Mouse (Mus musculus) CD8-positive naive resting alpha-beta T cell, adult 2 months (primary cell): Measurements from ENCODE around the gene Eif3j1.
"Not testable (repeated sequence)": the region's sequence is repeated elsewhere in the genome, so short reads cannot be mapped to it uniquely, and the experiment has no call there.

Experiments used
- DNase-seq, 2 experiments: peaks; one replicate each; pipeline ENCODE4 v3.0.0; 2022; ENCODE audit warnings: low read depth in 2 of 2, low spot score in 2 of 2

The Eif3j1 gene

GRCm38 (mm10) chr2:122027862-122028755, at the start of gene Eif3j1:
Eif3j1 (plus strand) TSS chr2:122028546.
- DNase-seq: peak; percentile 80 to 81

GRCm38 (mm10) chr2:121995738-121996137, 32.6 kb upstream of the Eif3j1 start:
- no peak for DNase-seq

DNA sequence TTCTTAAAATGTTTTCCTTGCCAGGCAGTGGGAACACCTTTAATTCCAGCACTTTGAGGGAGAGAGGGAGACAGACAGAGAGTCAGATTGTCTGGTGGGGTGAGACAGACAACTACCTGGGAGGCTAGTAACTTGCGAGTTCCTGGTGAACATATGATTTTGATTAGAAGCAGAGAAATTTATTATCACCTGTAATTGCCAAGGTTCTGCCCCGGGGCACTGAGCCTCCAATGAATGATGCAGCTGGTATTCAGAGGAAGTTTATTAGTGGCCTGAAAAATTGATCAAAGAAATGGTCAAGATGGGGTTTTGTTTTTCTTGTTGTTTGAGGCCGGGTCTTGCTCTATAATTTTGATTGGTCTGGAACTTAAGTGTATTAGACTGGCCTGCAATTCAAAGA, 19.5 kb upstream of the Eif3j1 start:
- DNase-seq: no peak

- DNase-seq: no peak
Observed at GRCm38 (mm10) chr2:122011441-122011840, 16.9 kb upstream of the Eif3j1 start.

DNA sequence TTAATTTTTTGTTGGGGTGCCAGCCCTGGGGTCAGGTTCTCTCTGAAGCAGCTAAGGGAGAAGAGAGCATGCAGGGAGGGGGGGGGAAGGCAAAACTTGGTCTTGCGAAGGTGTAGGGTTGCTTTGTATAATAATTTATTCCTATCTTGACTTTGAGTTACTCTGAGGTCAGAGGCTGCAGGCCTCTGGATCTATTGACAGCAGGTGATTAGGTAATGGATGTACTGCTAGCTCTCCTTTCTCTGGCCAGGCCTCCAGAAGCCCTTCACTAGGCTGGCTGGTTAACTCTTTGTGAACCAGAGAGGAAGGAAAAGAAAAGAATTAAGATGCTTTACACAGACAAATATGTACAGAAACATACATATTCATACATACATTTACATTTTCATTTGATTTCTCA, 9.6 kb upstream of the Eif3j1 start:
- no peak for DNase-seq

DNA sequence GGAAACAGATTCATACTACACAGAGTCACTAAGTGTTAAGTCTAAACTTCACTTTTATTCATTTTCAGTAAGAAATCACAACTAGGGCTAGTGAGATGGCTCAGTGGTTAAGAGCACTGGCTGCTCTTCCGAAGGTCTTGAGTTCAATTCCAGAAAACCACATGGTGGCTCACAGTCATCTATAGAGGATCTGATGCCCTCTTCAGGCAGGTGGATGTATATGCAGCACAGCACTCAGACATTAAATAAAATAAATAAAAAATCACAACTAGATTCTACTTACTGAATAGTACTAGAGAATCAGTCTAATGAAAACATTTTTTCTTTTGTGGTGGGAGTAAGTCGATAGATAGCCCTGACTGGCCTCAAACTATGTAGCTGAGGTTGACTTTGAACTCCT, 6.1 kb upstream of the Eif3j1 start:
- DNase-seq: peak in 1 of 2 experiments; percentile 12

DNA sequence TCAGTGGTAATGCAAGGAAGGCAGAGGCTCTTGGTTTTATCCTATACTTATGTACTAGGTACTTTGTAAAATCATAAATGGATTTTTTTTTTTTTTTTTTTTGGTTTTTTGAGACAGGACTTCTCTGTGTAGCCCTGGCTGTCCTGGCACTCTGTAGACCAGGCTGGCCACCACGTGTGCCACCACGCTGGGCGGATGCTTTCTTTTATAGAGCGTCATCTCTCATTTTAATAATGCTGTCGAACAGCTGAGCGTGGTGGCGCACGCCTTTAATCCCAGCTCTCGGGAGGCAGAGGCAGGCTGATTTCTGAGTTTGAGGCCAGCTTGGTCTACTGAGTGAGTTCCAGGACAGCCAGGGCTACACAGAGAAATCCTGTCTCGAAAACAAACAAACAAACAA, 1.3 kb upstream of the Eif3j1 start:
- not testable (repeated sequence) for DNase-seq

- peak in 1 of 2 experiments; percentile 5 for DNase-seq
Observed at GRCm38 (mm10) chr2:122028756-122029700, 682 bp downstream of the Eif3j1 start.

DNA sequence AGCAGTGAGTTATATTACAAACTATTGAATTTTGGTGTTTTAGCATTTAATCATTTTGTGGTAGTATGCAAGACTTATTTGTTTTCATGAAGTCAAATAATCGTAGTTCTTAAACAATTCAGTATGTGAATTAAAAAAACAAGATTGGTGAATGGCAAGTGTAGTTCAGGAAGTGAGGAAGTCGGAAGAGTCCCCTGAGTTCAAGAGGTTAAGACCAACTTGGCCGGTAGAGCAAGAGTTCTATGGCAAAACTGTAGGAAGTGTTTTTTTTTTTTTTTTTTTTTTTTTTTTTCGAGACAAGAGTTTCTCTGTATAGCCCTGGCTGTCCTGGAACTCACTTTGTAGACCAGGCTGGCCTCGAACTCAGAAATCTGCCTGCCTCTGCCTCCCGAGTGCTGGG, 3.6 kb downstream of the Eif3j1 start:
- DNase-seq: no peak

GRCm38 (mm10) chr2:122036064-122036463, 7.7 kb downstream of the Eif3j1 start:
- DNase-seq: no peak

- DNase-seq: no peak
Observed at GRCm38 (mm10) chr2:122043926-122044325, 15.6 kb downstream of the Eif3j1 start.

DNA sequence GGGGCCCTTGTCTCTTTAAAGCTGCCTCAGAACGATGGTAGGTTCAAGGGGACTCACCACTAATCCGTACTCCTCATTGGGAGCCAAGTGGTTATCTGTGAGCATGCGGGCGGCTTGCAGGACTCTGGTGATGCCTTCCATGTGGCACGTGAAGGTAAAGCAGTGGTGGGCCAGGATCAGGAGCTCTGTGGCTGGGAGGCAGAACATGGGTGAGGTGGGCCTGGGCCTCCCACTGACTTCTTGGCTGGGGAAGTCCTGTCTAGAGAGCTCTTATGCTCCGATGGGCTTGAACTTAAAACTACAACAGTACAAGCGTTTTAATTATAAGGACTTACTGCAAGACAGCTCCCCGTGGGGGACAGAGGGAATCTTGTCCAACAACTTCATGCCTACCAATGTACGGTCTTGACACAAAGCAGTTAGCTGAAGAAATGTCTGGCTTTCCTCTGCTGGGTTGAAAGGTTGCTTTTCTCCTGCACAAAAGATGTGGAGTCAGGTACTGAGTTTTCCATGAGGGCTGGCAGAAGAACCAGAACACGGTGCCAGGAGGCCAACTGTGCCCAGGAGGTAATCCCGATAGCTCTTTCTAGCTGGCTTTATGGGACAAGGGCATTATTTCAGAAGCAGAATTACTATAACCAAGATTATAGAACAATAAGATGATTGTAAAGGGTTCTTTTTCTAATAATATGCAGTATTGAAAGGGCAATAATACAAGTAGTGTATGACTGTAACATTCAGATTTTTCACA, 31.2 kb downstream of the Eif3j1 start:
- no peak for DNase-seq

DNA sequence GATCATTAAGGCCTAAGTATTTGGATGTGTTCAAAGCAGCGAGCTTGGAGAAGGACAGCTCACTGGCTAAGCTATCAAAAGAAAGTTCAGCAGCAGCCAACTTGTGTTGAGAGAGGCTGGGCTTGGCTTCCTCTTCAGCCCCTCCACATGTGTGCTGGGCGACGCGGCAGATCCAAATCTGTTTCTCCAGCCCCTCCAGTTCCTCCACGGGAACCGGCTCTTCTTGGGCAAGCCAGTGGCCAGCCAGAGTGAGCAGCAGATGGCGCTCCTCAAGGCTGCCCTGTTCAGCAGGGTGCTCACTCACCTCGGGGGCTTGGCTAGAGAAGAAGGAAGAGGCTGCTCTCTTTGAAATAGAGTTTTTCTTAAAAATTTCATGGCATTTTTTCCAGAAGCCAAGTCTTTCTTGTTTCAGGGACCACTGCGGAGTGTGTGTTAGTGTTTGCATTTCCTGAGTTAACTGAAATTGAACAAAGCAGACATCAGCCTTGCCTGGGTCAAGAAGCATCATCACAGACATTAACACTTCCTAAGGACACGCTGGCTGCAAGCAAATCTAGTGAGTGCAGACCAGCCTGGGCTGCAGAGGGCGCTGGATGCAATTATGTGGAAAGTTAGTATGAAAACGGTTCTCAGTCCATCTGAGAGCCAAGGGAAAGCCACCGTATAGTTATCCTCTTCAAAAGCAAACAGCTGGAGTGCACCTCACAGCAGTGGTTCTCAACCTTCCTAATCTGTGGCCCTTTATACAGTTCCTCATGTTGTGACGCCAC, 37.0 kb downstream of the Eif3j1 start:
- no peak for DNase-seq

DNA sequence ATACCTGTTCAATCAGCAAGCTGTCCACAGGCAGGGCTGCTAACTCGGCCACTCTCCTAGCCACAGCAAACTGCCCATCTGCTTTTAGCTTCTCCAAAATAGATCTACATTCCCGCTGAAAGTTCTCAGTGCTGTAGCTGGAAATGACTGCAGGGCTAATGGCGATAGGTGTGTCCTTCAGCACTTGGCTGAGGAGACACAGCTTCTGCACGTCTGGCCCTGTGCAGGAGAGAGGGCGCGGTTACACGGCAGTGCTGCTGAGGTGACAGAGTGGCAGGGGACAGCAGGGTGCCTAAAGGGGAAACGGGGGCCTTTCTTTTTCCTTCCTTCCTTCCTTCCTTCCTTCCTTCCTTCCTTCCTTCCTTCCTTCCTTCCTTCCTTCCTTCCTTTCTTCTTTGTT, 37.9 kb downstream of the Eif3j1 start:
- no peak for DNase-seq

- DNase-seq: no peak
Observed at GRCm38 (mm10) chr2:122069144-122069912, 41.0 kb downstream of the Eif3j1 start.

GRCm38 (mm10) chr2:122069922-122070321, 41.6 kb downstream of the Eif3j1 start:
- peak; percentile 62 to 64 for DNase-seq

GRCm38 (mm10) chr2:122081728-122082456, 53.5 kb downstream of the Eif3j1 start:
- no peak for DNase-seq

- DNase-seq: no peak
Observed at GRCm38 (mm10) chr2:122086446-122086845, 58.1 kb downstream of the Eif3j1 start.

- no peak for DNase-seq
Observed at GRCm38 (mm10) chr2:122093844-122094243, 65.5 kb downstream of the Eif3j1 start.
